Mouse (Mus musculus): ENCODE measurements around the gene Cops6.

Cops6 gene

GRCm38 (mm10) chr5:138160842-138161665, at the start of gene Cops6:
TSS of gene Cops6 (plus strand) at chr5:138161071.
- DNase-seq (ENCODE audit: low read depth): peak; percentile 95

- DNase-seq (ENCODE audit: low read depth): peak; percentile 97
These were observed 44.3 kb upstream of the Cops6 start, which contains the start of gene Zscan21 for GRCm38 (mm10) chr5:138116255-138117198. TSS of gene Zscan21 (plus strand) at chr5:138116903.

- peak; percentile 32 for DNase-seq (ENCODE audit: low read depth)
These were observed 43.5 kb upstream of the Cops6 start for GRCm38 (mm10) chr5:138117199-138118015.

GRCm38 (mm10) chr5:138118041-138118440, 42.8 kb upstream of the Cops6 start:
- peak; percentile 52 for DNase-seq (ENCODE audit: low read depth)

- DNase-seq (ENCODE audit: low read depth): no peak
These were observed 28.3 kb upstream of the Cops6 start for GRCm38 (mm10) chr5:138132425-138133064.

GRCm38 (mm10) chr5:138137257-138137656, 23.6 kb upstream of the Cops6 start:
- DNase-seq (ENCODE audit: low read depth): no peak

- peak; percentile 79 for DNase-seq (ENCODE audit: low read depth)
These were observed 22.8 kb upstream of the Cops6 start for GRCm38 (mm10) chr5:138137935-138138549.

- no peak for DNase-seq (ENCODE audit: low read depth)
These were observed 22.3 kb upstream of the Cops6 start for GRCm38 (mm10) chr5:138138585-138138984.

GRCm38 (mm10) chr5:138154390-138154789, 6.5 kb upstream of the Cops6 start:
- no peak for DNase-seq (ENCODE audit: low read depth)

GRCm38 (mm10) chr5:138155443-138155976, 5.4 kb upstream of the Cops6 start, which contains the start of gene Zfp113:
TSS of gene Zfp113 (minus strand) at chr5:138155744.
- peak; percentile 97 for DNase-seq (ENCODE audit: low read depth)

GRCm38 (mm10) chr5:138160224-138160762, 578 bp upstream of the Cops6 start:
- DNase-seq (ENCODE audit: low read depth): no peak

GRCm38 (mm10) chr5:138163046-138163445, 2.2 kb downstream of the Cops6 start:
- no peak for DNase-seq (ENCODE audit: low read depth)

- no peak for DNase-seq (ENCODE audit: low read depth)
These were observed 2.7 kb downstream of the Cops6 start for GRCm38 (mm10) chr5:138163610-138164009.

GRCm38 (mm10) chr5:138165594-138165993, 4.7 kb downstream of the Cops6 start:
- no peak for DNase-seq (ENCODE audit: low read depth)

GRCm38 (mm10) chr5:138170936-138171561, 10.2 kb downstream of the Cops6 start:
- DNase-seq (ENCODE audit: low read depth): peak; percentile 97

GRCm38 (mm10) chr5:138171695-138172491, 11.0 kb downstream of the Cops6 start, which contains the start of the genes Ap4m1 and Mcm7:
TSS of gene Ap4m1 (plus strand) at chr5:138172002.
TSS of gene Mcm7 (minus strand) at chr5:138172422.
- DNase-seq (ENCODE audit: low read depth): peak; percentile 99

GRCm38 (mm10) chr5:138173217-138173616, 12.3 kb downstream of the Cops6 start:
- peak; percentile 21 for DNase-seq (ENCODE audit: low read depth)

GRCm38 (mm10) chr5:138186950-138187638, 26.2 kb downstream of the Cops6 start, which contains the start of the genes Taf6 and Cnpy4:
TSS of gene Taf6 (minus strand) at chr5:138187451.
TSS of gene Cnpy4 (plus strand) at chr5:138187485.
- DNase-seq (ENCODE audit: low read depth): peak; percentile 91
